Mouse (Mus musculus) thymus, postnatal 0 days (tissue): ENCODE measurements at regions not wholly inside any gene's neighbourhood (a gene's known extent, or its start where the extent isn't known, plus 50 kb on each side); places are given as distances from the start of the nearest gene placed in this dataset.
A peak's percentile ranks its signal among the peaks of the same experiment; 100 is the strongest.

Experiments used
- DNase-seq: peaks from one replicate; pipeline ENCODE4 v3.0.0-alpha.2; 2015; ENCODE audit warnings: low spot score

DNA sequence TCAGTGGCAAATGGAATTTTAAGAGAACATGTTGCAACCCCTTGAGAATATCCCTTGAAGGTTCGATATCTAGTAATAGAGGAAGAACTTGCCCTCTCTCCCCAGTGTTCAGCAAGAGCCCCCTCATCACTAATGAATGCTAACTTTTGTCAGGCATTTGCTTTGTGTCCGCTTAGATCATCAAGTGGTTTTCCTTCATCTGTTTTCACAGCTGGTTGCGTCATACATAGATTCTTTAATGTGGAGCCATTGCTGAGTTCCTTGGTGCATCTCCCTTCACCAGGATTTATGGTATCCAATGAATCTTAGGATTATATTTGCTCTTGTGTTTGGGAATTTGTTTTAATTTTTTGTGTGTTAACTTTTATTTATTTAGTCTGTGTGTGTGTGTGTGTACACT is 124.2 kb upstream of the Twist2 start:
- DNase-seq = no peak

DNA sequence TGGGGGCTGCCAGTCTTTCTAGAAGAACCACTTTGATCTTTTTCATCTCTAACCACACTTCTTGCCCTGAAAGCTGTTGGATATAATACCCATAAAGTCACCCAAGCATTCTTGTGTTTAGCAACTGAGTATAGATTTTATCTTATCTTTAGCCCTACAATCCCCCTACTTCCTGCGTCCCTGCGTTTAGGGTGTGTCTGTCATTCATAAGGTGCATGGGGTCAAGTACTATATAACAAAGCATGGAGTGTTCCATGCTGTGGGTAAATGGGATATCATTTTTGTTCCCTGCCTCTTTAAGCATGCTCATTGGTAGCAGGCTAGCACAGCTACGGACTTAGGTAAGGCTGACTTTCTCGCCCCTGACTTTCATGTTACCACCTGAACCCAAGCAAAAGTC is 122.5 kb upstream of the Twist2 start:
- DNase-seq = peak; percentile 49

DNA sequence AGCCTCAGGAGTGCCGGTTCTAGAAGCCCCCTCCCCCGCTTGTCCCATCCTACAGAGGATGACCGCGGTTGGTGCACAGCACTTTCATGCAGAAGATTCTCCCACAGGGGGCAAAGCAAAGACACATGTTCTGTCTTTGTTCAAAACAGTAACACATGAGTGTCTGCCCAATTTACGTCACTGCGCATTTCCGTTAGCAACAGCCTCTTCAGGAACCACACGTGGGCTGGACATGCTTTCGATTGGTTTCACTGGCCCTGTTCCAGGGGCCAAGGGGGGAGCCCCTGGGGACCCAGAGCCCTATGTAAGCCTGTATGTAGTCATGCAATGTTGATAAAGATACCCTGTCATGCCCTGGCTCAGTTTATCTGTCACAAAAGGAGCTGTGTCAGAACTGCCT is 116.2 kb upstream of the Twist2 start:
- no peak for DNase-seq

DNA sequence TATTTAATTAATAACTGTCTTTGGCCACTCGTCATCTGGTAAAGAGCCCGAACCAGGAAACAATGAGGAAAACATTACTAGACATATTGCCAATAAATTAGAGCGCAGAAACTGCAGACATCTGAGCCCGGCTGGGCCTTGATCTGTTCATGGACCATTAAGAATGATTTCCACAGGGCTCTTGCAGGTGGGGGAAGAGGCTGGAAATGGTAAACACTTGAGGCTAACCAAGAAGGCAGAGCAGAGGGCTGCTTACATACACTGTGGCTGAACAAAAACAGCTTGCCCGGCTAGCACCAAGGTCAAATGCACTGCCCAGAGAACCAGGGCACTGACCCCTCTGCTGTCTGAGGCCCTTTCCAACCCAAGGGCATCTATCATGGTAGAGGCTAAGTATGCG is 115.5 kb upstream of the Twist2 start:
- DNase-seq = no peak

DNA sequence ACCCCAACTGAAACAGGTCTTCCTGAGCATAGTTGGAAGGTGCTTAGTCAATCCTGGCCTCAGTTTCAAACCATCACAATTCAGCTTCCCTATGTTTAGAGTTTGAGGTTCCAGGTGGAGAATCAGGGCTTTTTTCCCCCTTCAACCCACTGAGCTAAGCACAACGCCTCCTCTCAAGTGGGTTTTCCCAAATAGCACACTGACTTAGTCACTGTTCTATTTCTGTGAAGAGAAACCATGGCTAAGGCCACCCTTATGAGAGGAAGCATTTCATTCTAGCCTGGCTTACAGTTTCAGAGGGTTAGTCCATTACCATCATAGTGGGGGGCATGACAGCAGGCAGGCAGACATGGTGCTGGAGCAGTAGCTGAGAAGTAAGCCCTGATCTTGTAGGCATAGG is 109.7 kb upstream of the Twist2 start:
- no peak for DNase-seq

DNA sequence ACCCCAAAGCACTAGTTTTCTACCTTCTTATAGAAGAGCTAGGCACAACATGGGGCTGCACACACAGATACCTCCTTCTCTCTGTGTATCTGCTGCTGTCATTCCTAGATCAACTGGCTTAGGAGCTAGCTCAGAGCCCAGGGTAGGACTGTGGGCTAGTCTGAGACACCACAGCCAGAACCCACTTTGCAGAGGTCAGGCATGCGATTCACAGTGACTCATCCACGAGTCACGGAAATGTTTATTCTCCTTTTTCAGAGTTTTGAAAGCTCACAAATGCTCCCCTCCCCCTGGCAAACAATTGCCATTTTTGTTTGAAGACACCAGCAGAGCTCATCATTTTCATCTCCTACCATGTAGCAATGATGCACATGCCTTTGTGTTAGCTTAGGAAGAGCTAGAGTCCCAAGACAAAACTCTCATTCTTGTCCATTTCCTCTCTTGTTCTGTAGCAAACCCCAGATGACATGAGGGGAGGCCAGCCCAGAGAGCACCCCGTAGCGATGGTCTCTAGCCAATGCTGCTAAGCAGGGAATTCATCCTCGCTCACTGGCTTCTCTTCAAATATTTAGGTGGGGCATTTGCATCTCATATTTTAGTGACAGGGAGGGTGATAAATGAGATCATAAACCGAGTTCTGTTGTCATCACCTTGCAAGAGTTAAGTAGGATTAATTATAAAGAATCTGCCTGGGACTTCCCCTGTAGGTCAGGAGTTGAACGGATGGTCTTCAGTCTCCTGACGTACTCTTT is 108.4 kb upstream of the Twist2 start:
- no peak for DNase-seq

DNA sequence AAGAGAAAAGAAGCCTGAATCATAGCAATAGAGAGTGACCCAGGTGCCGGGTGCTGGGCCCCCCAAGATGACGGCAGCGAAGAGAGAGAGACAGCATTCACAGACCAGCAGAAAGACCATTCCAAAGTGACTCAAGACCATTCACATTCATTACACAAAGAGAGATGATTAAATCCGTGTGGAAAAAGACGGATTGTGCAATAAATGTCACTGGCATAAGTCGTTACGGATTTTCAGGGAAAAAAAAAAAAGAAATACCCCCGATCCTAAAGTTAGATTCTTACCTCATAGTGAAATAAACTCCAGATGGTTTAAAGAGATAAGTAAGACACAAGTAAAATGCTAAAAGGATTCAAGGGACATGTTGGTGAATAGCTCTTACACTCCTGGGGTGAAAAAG is 104.2 kb upstream of the Twist2 start:
- DNase-seq = no peak

DNA sequence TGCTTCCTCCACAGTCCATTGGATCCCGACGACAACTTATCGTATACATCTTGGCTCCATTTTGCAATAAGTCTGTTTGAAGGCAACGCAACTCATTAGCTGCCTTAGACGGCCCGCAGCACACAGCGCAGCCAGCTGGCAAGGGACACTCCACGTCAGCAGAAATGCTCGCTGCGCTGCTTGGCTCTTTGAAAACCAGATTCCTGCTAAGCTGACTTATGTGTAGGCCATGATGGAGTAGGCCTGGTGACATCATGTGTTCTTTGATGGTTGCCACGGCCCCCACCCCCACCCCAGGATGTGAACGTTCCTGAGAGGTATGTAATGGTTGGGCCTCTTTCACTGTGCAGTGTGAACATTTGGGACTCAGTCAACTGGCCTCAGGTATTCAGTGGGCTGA is 99.8 kb upstream of the Twist2 start:
- no peak for DNase-seq

DNA sequence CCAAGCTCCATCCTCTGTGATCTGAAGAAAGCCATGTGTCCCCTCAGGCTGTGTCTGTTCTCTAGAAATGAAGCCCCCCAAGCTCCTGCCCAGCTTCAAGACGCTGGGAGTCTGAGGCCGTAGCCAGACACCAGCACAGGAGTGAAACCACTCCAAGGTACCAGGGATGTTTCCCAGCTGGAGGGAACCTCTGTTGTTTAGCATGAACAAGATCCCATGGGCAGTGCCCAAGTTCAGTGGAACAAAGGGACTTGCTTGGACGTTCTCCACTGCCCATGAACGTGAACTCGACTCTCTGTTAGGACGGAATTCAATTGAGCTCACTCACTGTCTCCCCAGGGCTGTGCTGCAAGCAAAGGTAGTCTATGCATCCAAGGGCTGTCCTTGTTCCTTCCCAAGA is 99.2 kb upstream of the Twist2 start:
- no peak for DNase-seq

DNA sequence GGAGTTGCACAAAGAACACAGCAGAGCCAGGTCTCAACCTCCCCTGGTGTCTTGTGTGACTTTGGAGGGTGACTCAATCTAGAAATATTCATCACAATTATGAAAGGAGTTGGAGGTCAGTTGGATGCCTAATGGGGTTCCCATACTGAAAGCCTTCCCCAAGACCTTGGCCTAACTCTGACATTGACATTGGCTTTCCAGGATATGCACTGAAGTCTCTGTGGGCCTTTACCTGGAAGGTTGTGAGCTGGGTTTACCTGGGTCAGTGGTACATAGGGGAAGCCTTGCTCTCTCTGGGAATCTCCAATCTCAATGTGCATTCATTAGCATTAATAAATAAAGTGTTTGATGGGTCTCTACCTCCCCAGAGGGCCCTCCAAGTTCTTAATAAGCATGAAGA is 98.5 kb upstream of the Twist2 start:
- DNase-seq = no peak

DNA sequence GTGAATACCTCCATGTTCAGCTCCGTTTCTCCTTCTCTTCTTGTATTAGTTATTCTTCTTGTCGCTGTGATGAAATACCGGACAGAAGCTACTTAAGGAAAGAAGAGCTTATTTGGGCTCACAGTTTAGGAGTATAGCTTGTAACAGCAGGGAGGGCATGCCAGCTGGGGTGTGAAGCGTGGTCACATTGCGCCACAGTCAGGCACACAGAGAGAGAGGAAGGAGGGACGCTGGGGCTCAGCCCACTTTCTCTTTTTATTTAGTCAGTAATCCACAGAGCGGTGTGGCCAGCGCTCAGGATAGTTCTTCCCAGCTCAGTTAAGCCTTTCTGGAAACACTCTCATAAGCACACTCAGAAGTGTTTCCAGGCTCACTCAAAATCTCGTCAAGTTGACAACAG is 95.8 kb upstream of the Twist2 start:
- DNase-seq = no peak

DNA sequence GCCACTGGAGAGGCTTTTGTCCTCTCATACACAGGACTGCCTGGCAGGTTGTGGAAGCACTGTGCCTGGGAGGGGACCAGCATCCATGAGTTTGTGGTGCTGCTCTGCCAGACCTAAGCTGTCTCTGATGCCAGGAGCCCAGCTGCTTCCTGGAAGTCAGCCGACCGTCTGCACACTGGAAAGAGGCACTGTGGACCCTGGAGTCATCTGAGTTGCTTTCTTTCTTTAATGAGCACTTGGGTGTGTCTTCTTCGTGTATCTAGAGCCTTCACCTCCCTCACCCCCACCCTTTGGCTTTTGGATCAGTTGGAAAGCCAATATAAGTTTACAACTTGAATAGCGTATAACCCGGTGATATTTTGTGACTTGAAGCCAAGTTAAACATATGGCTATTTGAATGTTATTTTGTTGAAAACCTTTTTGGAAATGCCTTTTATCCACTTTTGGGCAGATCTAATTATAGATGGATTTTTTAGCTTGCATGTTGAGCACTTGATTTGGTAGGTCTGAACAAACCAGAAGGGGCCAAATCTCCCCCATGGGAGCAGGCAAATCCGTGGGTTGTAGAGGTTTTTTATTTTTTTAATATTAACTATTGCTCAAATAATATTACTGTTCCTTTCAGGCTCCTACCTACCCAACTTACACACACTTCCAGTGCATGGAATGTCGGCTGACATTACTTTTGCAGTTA is 92.6 kb upstream of the Twist2 start:
- no peak for DNase-seq

DNA sequence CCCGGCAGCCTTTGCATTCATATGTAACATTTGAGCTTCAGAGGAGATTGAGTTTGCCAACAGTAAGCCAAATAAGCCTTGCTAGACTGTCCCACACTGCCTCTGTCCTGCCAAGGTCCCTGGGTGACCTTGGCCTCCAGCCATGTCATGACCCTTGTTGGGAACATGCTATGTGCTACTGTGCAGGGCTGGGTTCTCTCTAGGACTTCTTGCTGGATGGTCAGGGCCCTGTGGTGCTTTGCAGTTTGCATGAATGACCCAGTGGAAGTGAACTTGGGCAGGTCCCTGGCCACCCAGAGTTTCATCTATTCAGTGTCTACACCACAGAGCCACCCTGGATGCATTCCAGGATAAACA is 92.0 kb upstream of the Twist2 start:
- DNase-seq = no peak

DNA sequence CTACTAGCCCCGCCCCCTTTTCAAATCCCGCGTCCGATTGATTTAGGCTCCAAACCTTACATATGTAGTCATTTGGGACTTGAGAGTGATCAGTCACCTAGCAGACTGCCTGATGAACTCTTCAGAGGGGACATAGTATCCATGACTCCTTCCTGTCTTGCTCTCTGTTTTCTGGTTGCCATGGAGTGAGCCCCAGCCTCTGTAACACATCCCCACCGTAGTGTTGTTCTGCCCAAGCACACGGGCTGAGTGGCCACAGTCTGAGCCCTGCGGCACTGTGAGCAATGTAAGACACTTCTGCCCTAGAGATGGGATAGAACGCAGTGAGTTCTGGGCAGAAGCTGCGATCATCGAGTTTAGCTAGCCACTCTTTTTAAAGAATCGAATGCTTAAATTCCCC is 88.1 kb upstream of the Twist2 start:
- DNase-seq = no peak

DNA sequence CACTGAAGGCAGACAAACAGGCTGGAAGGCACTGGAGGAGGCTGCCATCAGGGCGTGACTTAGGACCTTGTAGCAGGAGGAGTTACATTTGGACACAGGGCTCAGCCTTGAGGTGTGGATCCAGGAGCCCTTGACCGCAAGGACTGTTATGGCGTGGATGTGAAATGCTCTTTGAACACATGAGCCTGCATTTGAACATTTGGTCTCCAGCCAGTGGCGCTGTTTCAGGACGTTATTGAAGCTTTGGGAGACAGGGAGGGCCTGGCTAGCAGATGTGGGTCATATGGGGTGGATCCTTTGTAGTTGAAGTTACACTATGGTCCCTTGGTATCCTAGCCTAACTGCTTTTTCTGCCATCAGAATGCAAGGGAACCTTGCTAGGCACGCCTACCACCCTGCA is 87.0 kb upstream of the Twist2 start:
- DNase-seq = no peak

DNA sequence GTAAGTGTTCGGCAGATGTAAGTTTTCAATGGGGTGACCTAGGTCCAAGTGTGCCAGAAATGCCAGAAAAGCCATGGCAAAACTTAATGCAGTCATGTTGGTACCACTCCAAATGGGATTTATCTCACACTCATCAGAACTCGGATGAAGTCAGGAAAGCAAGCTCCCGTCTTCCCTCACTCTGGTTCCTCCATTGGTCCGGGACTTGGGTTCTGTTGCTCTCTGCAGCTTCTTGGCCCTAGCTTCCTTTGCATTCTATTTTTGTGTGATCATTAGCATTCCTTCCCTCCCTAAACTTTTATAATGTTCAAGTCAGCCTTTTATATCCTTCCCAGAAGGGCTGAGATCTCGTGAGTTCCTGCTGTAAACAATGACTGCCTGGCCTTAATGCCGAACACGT is 85.9 kb upstream of the Twist2 start:
- no peak for DNase-seq

DNA sequence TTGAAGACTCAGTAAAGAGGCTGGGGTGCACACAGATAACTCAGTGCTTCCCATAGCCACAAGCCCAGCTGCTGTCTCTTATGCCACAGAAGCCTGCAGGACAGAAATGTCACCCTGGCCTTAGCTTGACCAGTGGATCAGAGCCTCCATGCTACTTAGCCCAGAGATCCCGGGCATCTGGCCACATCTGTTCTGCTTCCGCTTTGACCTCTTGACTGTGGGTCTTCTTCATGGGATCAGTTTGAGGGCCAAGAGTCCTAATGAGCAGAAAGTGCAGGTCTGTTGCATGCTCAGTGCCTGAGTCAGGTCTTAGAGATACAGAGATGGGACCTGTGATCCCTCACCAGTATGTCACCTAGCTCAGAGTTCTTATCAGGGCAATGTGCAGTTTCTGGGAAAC is 85.5 kb upstream of the Twist2 start:
- DNase-seq = no peak

DNA sequence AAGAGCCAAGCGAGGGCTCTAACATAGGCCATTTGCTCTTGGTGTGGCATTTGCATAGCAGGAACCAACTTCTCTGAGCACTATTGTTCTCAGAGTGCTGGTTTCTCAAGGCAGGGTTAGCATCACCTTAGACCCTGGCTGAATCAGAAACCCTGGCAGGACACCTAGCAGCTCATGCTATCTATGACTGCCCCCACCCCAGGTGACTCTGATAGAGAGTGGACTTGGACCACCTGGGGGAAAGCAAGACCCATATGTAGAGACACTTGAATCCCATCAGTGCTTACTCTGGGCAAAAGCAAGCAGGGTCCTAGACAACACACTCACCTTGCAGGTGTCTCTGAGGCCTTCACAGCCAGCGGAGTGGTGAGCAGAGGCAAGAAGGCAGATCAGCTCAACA is 84.4 kb upstream of the Twist2 start:
- DNase-seq = no peak

DNA sequence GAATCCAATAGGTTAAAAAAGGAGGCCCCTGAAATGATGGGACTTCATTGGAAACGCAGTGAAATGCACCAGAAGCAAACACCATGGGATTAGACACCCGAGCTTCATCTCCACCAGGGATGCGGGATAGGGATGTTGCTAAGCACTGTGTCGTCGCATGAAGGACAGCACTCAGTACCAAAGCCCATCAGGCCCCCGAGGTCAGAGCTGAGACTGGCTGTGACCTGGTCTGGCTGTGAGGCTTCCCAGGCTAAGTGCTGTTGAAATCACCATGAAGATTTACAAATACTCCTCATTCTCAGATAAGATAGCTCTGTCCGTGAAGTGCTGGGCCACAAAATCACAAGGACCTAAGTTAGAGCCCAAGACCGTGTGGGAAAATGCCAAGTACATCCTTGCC is 83.3 kb upstream of the Twist2 start:
- DNase-seq = no peak

DNA sequence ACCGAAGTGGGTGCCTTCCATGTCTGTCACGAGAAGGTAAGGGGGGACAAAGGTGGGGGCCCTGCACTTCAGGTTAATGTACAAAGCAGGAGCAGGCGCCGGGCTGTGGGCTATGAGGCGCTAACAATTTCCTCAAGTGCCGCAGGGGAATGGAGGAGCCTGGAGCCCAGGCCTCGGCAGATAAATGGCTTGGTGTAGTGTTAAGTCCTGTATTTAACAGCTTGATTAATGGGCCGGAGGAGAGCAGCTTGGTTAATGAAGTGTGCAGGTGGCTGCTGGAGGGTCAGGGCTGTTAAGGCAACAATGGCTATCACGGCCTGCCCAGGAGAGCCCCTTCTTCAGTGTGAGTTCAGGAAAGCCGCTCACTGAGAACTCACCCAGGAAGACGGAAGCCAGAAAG is 72.0 kb upstream of the Twist2 start:
- no peak for DNase-seq

DNA sequence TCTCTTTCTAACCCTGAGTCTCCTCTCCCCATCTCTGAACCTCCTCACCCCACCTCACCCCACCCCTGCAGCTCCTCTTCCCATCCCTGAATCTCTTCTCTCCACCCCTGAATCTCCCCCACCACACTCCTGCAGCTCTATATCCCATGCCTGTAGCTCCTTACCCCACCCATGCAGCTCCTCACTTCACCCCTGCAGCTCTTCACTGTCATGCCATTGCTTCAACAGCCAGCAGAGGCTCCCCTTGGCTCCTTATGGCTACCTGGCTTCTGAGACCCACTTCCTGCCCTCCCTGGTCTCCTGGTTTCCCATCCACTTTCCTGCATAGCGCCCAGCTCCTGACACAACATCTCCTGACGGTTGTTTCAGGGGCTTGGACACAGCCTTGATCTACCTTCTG is 71.0 kb upstream of the Twist2 start:
- no peak for DNase-seq

DNA sequence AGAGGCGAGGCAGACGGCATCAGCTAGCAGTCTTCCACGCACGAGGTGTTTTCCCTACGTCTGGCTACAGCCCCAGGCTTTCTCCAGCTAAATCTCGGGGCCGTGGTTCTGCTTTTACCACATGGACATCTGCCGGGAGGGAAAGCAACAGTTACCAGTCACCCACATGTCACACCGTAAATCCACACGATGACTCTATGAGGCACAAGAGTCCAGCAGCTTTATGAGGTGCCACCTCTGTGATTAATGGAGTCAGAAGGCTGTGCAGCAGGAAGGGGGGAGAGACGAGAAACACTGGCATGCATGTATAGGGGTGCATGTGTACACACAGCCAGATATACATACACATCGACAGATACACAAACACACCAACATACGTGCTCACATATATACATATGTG is 69.6 kb upstream of the Twist2 start:
- no peak for DNase-seq

DNA sequence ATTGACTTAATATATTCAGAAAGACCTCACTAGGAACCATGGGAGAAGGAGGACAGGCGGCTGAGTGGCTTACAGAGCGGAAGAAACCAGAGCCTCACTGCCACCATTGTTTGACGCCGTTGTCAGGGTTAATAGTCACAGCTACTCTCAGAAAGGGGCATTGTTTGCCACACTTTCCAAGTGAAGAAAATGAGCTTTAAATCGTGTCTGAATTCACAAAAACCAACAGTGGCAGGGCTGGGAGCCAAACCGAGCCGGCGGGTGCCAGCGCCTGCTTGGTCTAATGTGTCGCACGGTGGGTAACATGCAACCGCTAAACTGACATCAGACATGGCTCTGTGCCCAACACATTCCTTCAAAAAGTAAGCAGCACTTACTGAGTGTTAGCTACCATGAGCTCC is 68.8 kb upstream of the Twist2 start:
- no peak for DNase-seq

DNA sequence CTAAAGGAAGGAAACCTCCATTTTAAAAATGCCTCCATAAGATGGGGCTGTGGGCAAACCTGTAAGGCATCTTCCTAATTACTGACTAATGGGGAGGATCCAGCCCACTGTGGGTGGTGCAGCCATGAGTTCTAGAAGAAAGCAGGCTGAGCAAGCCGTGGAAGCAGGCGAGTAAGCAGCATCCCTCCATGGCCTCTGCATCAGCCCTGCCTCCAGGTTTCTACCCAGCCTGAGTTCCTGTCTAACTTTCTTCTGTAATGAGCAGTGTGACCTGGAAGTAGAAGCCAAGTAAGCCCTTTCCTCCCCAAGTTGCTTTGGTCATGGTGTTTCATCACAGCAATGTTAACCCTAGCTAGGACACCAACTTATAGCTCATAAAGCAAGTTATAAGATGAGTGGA is 66.5 kb upstream of the Twist2 start:
- no peak for DNase-seq
